ENCODE assay signal across 11 mouse cellular contexts in the genomic region with DNA sequence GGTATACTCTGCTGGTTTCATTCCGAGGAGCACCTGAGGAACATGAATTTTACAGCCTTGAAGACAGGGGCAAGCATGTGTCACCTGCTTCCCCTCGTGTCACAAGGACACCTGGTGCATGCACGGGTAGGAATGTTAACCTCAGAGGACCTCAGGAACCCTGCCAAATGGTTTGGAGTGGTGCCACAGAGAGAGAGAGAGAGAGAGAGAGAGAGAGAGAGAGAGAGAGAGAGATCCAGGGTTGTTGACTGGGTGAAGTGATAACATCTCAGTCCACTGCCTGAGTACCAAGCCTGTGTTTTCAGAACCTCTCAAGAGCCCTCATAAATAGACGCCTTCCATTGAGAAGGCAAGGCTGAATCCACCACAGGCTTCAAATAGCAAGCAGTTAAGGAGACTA. TPM values are rescaled to one million over a fixed set of nuclear protein-coding genes. Genes with fewer than 3 reads are reported as not detected.
A peak's percentile ranks its signal among the peaks of the same experiment; 100 is the strongest.
DNase-seq lines count a peak whose midpoint lies in the region; ATAC-seq and TF ChIP-seq lines count a peak whose summit lies in the region.
"Had no signal": no experiment of that assay in that cellular context is flagged by ENCODE, and none has a peak within 500 bp of the region (broad histone marks: within the 10 kb centered on the region; RNA-seq: fewer than 3 reads in every experiment).

No protein-coding gene starts in this region.

- H3K4me3 ChIP-seq in hindbrain, embryonic 13.5 days = no peak overlapping the region
- H3K4me3 ChIP-seq in hindbrain, embryonic 16.5 days (ENCODE audit: low read length) = no peak overlapping the region
- peak overlapping the region; percentile 38; the same call in 1 of the 2 replicates for H3K4me3 ChIP-seq in G1E (ENCODE audit: low read depth, low read length)
- no peak overlapping the region for H3K4me3 ChIP-seq in liver, postnatal 0 days (ENCODE audit: low read depth, low read length)
- H3K4me3 ChIP-seq: embryonic facial prominence, embryonic 12.5 days; left cerebral cortex, adult 2 months had no signal

- peaks cover 23% of the 10 kb centered on the region for H3K4me1 ChIP-seq in hindbrain, embryonic 13.5 days (replicated peaks)
- H3K4me1 ChIP-seq in hindbrain, embryonic 16.5 days (ENCODE audit: control insufficient read depth, insufficient read depth, low read depth, low read length) = peaks cover 2% of the 10 kb centered on the region; the same call in 1 of the 2 replicates
- peaks cover 61% of the 10 kb centered on the region for H3K4me1 ChIP-seq in G1E (ENCODE audit: insufficient read depth, low read depth, low read length)
- peaks cover 10% of the 10 kb centered on the region for H3K4me1 ChIP-seq in liver, postnatal 0 days (ENCODE audit: insufficient read depth)
- H3K4me1 ChIP-seq: embryonic facial prominence, embryonic 12.5 days had no signal

- H3K27me3 ChIP-seq in hindbrain, embryonic 13.5 days = no peaks in the 10 kb centered on the region
- no peaks in the 10 kb centered on the region for H3K27me3 ChIP-seq in hindbrain, embryonic 16.5 days (replicated peaks; ENCODE audit: control insufficient read depth, insufficient read depth, low read length)
- no peaks in the 10 kb centered on the region for H3K27me3 ChIP-seq in G1E (ENCODE audit: insufficient read depth, low read length)
- H3K27me3 ChIP-seq in liver, postnatal 0 days (ENCODE audit: insufficient read depth, low read length) = no peaks in the 10 kb centered on the region
- H3K27me3 ChIP-seq: embryonic facial prominence, embryonic 12.5 days had no signal

- 70% methylated on average over 4 of the region's 4 CpGs for WGBS in hindbrain, embryonic 13.5 days
- WGBS in hindbrain, embryonic 16.5 days = 56% methylated on average over 4 of the region's 4 CpGs
- WGBS in liver, postnatal 0 days (ENCODE audit: insufficient replicate concordance) = 47% methylated on average over 4 of the region's 4 CpGs

- TF ChIP-seq EP300 in liver, postnatal 0 days (IDR thresholded peaks at IDR 0.05; ENCODE audit: low read depth) = no peak

- 0 out of 2 replicates have a peak overlapping the region, but pooled peaks have one; percentile 2 for H3K27ac ChIP-seq in hindbrain, embryonic 13.5 days
- no peak overlapping the region for H3K27ac ChIP-seq in hindbrain, embryonic 16.5 days (ENCODE audit: low read depth, low read length)
- peak overlapping the region; percentile 64; the same call in 1 of the 2 replicates for H3K27ac ChIP-seq in liver, postnatal 0 days (ENCODE audit: low read depth)
- H3K27ac ChIP-seq: embryonic facial prominence, embryonic 12.5 days; left cerebral cortex, adult 2 months had no signal

- no peak overlapping the region for H3K9ac ChIP-seq in hindbrain, embryonic 13.5 days
- H3K9ac ChIP-seq in hindbrain, embryonic 16.5 days (ENCODE audit: low read depth, low read length) = no peak overlapping the region
- no peak overlapping the region for H3K9ac ChIP-seq in liver, postnatal 0 days (replicated peaks)
- H3K9ac ChIP-seq: embryonic facial prominence, embryonic 12.5 days had no signal

- H3K4me2 ChIP-seq in hindbrain, embryonic 13.5 days = no peak overlapping the region
- H3K4me2 ChIP-seq in hindbrain, embryonic 16.5 days (ENCODE audit: low read length) = no peak overlapping the region
- H3K4me2 ChIP-seq in liver, postnatal 0 days (ENCODE audit: low read depth, low read length) = peak overlapping the region; percentile 51; the same call in 1 of the 2 replicates
- H3K4me2 ChIP-seq: embryonic facial prominence, embryonic 12.5 days had no signal

- H3K9me3 ChIP-seq in hindbrain, embryonic 13.5 days = no peaks in the 10 kb centered on the region
- no peaks in the 10 kb centered on the region for H3K9me3 ChIP-seq in hindbrain, embryonic 16.5 days (ENCODE audit: control insufficient read depth, low read length)
- H3K9me3 ChIP-seq in G1E (replicated peaks) = 0 out of 2 replicates have a peak, but pooled peaks cover 5% of the 10 kb centered on the region
- no peaks in the 10 kb centered on the region for H3K9me3 ChIP-seq in liver, postnatal 0 days (ENCODE audit: low read length)
- H3K9me3 ChIP-seq: embryonic facial prominence, embryonic 12.5 days had no signal

- no peak for ATAC-seq in hindbrain, embryonic 13.5 days (ENCODE audit: low FRiP score)
- no peak for ATAC-seq in hindbrain, embryonic 16.5 days
- no peak for ATAC-seq in G1E (ENCODE audit: extremely low read depth, insufficient number of reproducible peaks, low FRiP score, poor library complexity, severe bottlenecking)
- ATAC-seq in erythroblast, adult 5-6 weeks (replicated peaks; ENCODE audit: low FRiP score, poor library complexity, severe bottlenecking) = peak; percentile 41; the same call in 1 of the 2 replicates
- peak; percentile 18; the same call in 1 of the 2 replicates for ATAC-seq in liver, postnatal 0 days

- no peak for DNase-seq in G1E (ENCODE audit: low spot score)
- DNase-seq in liver, postnatal 0 days = peak; percentile 24
- no peak for DNase-seq in left cerebral cortex, adult 18-20 months (ENCODE audit: low spot score in 2 of 2)
- DNase-seq in gastrocnemius, adult 18-20 months (ENCODE audit: low spot score) = no peak
- DNase-seq: cerebellum, adult 11 months; right cerebral cortex, postnatal 4 days had no signal

- no peaks in the 10 kb centered on the region for H3K36me3 ChIP-seq in hindbrain, embryonic 13.5 days
- no peaks in the 10 kb centered on the region for H3K36me3 ChIP-seq in hindbrain, embryonic 16.5 days (ENCODE audit: control insufficient read depth, insufficient read depth, low read length)
- peaks cover 19% of the 10 kb centered on the region for H3K36me3 ChIP-seq in G1E (replicated peaks)
- no peaks in the 10 kb centered on the region for H3K36me3 ChIP-seq in liver, postnatal 0 days (replicated peaks; ENCODE audit: insufficient read depth, low read length)
- H3K36me3 ChIP-seq: embryonic facial prominence, embryonic 12.5 days had no signal

- TF ChIP-seq CTCF in G1E (IDR thresholded peaks at IDR 0.05; ENCODE audit: low read depth, low read length) = no peak
- no peak for TF ChIP-seq CTCF in liver, postnatal 0 days (IDR thresholded peaks at IDR 0.05; ENCODE audit: low read depth)

RNA-seq across cellular contexts. Expression of gene Hsph1, which starts 12.0 kb away (rescaled TPM):
- polyA plus RNA-seq in hindbrain, embryonic 13.5 days (2015; fragmentation: Nextera tagmentation; extraction: Ambion mirVana) = 83.7 and 92.0 TPM in 2 replicates
- polyA plus RNA-seq in hindbrain, embryonic 16.5 days (2015; fragmentation: Nextera tagmentation; extraction: Ambion mirVana) = 97.7 and 105 TPM in 2 replicates
- total RNA-seq in G1E (2014; fragmentation: Nextera tagmentation) = 75.9 and 79.0 TPM in 2 replicates
- 22.5 and 30.2 TPM in 2 replicates for total RNA-seq in G1E (2017)
- polyA plus RNA-seq in G1E (2012) = 113 and 145 TPM in 2 replicates
- 22.4 and 23.6 TPM in 2 replicates for total RNA-seq in erythroblast, adult 5-6 weeks (2015; ENCODE audit: low replicate concordance)
- total RNA-seq in erythroblast, adult 5-6 weeks (2017; ENCODE audit: low replicate concordance) = 16.6 and 19.0 TPM in 2 replicates
- polyA plus RNA-seq in liver, postnatal 0 days (2015; fragmentation: Nextera tagmentation; extraction: Ambion mirVana) = 5.1 and 6.4 TPM in 2 replicates
- 100 to 1,000 TPM; 352 to 354 TPM for total RNA-seq in left cerebral cortex, adult 18-20 months (2021)
- 10 to 100 TPM; 60.1 to 86.6 TPM for total RNA-seq in gastrocnemius, adult 18-20 months (2021)

RNA-seq across cellular contexts. Expression of gene B3glct, which starts 29.8 kb away (rescaled TPM):
- polyA plus RNA-seq in hindbrain, embryonic 13.5 days (2015; fragmentation: Nextera tagmentation; extraction: Ambion mirVana) = 10.7 and 12.2 TPM in 2 replicates
- polyA plus RNA-seq in hindbrain, embryonic 16.5 days (2015; fragmentation: Nextera tagmentation; extraction: Ambion mirVana) = 13.8 and 16.0 TPM in 2 replicates
- 15.4 and 18.1 TPM in 2 replicates for total RNA-seq in G1E (2014; fragmentation: Nextera tagmentation)
- 3.3 and 4.6 TPM in 2 replicates for total RNA-seq in G1E (2017)
- 3.6 and 5.2 TPM in 2 replicates for polyA plus RNA-seq in G1E (2012)
- total RNA-seq in erythroblast, adult 5-6 weeks (2015; ENCODE audit: low replicate concordance) = 6.7 and 11.9 TPM in 2 replicates
- 0.68 and 1.4 TPM in 2 replicates for total RNA-seq in erythroblast, adult 5-6 weeks (2017; ENCODE audit: low replicate concordance)
- polyA plus RNA-seq in liver, postnatal 0 days (2015; fragmentation: Nextera tagmentation; extraction: Ambion mirVana) = 2.5 TPM in 2 replicates
- total RNA-seq in left cerebral cortex, adult 18-20 months (2021) = 10 to 100 TPM; 16.2 to 17.3 TPM
- total RNA-seq in gastrocnemius, adult 18-20 months (2021) = 1 to 10 TPM; 3.5 to 5.2 TPM

Comparison
In these comparisons a context has a peak if more than half of its experiments do, and no peak if none do; other contexts are left out.
1. ATAC-seq: peak in erythroblast, adult 5-6 weeks (single experiment) and liver, postnatal 0 days (single experiment); none in hindbrain, embryonic 13.5 days (single experiment), hindbrain, embryonic 16.5 days (single experiment) and G1E (single experiment).
2. RNA of gene Hsph1, which starts 12.0 kb away (total RNA-seq): 352 to 354 TPM in left cerebral cortex, adult 18-20 months; 60.1 to 86.6 TPM in gastrocnemius, adult 18-20 months, 22.5 to 79.0 TPM in G1E and 16.6 to 23.6 TPM in erythroblast, adult 5-6 weeks; every median in the first group is over 4 times any median in the second.